Mouse (Mus musculus): ENCODE data around the gene Siae.
A peak's percentile ranks its signal among the peaks of the same experiment; 100 is the strongest.

Siae gene

GRCm38 (mm10) chr9:37572204-37572876 is 16.8 kb downstream of the Siae start:
- no peak for DNase-seq

- no peak for DNase-seq
Measured at GRCm38 (mm10) chr9:37576436-37576930, 21.0 kb downstream of the Siae start.

GRCm38 (mm10) chr9:37583594-37583993 is 28.1 kb downstream of the Siae start:
- DNase-seq, result no peak

GRCm38 (mm10) chr9:37586718-37587117 is 31.2 kb downstream of the Siae start:
- no peak for DNase-seq

GRCm38 (mm10) chr9:37590381-37590780 is 34.9 kb downstream of the Siae start:
- DNase-seq, result no peak

- no peak for DNase-seq
Measured at GRCm38 (mm10) chr9:37592025-37592424, 36.5 kb downstream of the Siae start.

GRCm38 (mm10) chr9:37592633-37593032 is 37.1 kb downstream of the Siae start:
- no peak for DNase-seq

GRCm38 (mm10) chr9:37593690-37594089 is 38.2 kb downstream of the Siae start:
- no peak for DNase-seq

- no peak for DNase-seq
Measured at GRCm38 (mm10) chr9:37595570-37595969, 40.1 kb downstream of the Siae start.

- DNase-seq, result no peak
Measured at GRCm38 (mm10) chr9:37598637-37599036, 43.1 kb downstream of the Siae start.

GRCm38 (mm10) chr9:37600538-37601205 is 45.2 kb downstream of the Siae start:
- DNase-seq, result no peak

- no peak for DNase-seq
Measured at GRCm38 (mm10) chr9:37605089-37605488, 49.6 kb downstream of the Siae start.

GRCm38 (mm10) chr9:37609558-37609957 is 54.1 kb downstream of the Siae start:
- no peak for DNase-seq

GRCm38 (mm10) chr9:37613182-37613910 is 57.8 kb downstream of the Siae start, which contains the start of gene Spa17:
Gene Spa17, minus strand, starts transcription at chr9:37613722.
- DNase-seq, result peak; percentile 88 to 90

GRCm38 (mm10) chr9:37613911-37614280 is 58.4 kb downstream of the Siae start:
- DNase-seq, result no peak

GRCm38 (mm10) chr9:37614316-37614715 is 58.8 kb downstream of the Siae start:
- DNase-seq, result no peak

GRCm38 (mm10) chr9:37615220-37615619 is 59.7 kb downstream of the Siae start:
- no peak for DNase-seq

- peak; percentile 29 to 43 for DNase-seq
Measured at GRCm38 (mm10) chr9:37616770-37617169, 61.3 kb downstream of the Siae start.

- DNase-seq, result no peak
Measured at GRCm38 (mm10) chr9:37621290-37621689, 65.8 kb downstream of the Siae start.

GRCm38 (mm10) chr9:37623981-37624380 is 68.5 kb downstream of the Siae start:
- DNase-seq, result no peak

GRCm38 (mm10) chr9:37624502-37624901 is 69.0 kb downstream of the Siae start:
- DNase-seq, result no peak

- DNase-seq, result no peak
Measured at GRCm38 (mm10) chr9:37625129-37625528, 69.6 kb downstream of the Siae start.

- DNase-seq, result peak in 1 of 2 experiments; percentile 12
Measured at GRCm38 (mm10) chr9:37625641-37626040, 70.1 kb downstream of the Siae start.

GRCm38 (mm10) chr9:37626103-37626567 is 70.6 kb downstream of the Siae start:
- DNase-seq, result peak; percentile 27 to 30

Measured in kidney, adult 8-10 months (tissue).